Mouse (Mus musculus) induced T-regulatory cell, adult 2 months (primary cell): ENCODE results near the gene Sell.
"Not testable (repeated sequence)": the region's sequence is repeated elsewhere in the genome, so short reads cannot be mapped to it uniquely, and the experiment has no call there.

Source experiments
- DNase-seq: peaks from one replicate; pipeline ENCODE4 v3.0.0-alpha.2; 2012; ENCODE audit warnings: low read depth

The Sell gene

DNA sequence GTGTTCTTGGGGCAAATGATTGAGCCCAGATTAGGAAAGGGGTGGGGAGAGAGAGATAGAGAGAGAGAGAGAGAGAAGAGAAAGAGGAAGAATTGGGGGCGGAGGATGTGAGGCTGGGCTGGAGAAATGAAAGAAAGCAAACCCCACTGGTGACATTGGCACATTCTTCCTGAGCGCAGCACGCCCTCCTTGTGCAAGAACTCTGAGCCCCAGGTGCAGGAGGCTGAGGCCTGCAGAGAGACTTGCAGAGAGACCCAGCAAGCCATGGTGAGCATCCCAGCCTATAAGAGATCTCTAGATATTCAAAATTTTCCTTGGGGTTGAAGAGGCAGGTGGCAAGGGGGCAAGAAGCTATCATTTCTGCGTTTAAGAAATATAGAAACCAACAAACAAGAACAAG, at the start of gene Sell:
Sell (plus strand) TSS at position 58 of the 400 bp plus-strand sequence.
- DNase-seq, result peak; percentile 75

DNA sequence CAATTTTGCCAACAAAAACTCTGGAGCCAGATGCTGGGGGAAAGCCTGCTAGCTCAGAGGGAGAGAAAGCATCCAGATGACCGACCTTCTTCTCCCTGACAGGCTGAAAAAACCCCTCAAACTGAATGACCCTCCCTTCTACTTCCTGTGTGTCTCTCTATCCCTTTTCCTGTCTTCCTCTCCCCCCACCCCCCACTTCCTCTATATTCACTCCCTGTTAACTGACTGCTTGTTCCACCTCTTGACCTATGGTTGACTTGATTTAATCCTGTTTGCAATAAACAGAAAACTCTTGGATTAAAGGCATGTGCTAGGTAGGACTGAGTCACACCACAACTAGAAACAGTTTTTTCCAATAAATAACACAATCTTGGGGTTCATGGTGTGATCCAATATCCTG, 47.2 kb upstream of the Sell start:
- DNase-seq, result no peak

DNA sequence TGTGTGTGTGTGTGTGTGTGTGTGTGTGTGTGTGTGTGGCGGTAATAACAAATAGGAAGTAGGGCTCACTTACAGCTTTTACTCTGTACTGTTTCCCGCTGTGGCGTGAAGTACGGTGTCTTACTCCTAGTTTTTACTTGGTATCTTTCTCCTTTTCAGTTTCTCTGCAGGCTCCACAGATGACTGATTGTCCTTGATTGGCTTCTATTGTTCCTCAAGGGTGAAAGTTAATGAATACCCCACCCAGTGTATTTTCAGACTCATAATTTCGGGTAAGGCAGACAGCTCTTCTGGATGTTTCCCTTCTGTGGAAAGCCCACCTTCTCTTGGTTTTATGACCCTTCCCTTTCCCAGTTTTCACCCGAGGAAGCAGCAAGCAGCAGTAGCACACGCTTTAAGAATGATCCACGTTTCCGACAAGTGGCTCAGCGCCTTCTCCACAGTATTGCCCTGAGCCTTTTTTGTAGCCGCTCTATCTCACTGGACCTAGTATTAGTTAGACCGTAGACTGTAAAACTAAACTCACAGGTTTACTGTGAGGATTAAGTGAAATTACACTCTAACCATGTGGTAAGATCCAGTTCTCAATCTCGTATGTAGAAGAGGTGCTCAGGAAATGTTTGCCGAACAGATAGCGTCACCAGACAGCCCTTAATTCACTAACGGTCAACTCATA, 43.4 kb upstream of the Sell start:
- DNase-seq, result no peak

DNA sequence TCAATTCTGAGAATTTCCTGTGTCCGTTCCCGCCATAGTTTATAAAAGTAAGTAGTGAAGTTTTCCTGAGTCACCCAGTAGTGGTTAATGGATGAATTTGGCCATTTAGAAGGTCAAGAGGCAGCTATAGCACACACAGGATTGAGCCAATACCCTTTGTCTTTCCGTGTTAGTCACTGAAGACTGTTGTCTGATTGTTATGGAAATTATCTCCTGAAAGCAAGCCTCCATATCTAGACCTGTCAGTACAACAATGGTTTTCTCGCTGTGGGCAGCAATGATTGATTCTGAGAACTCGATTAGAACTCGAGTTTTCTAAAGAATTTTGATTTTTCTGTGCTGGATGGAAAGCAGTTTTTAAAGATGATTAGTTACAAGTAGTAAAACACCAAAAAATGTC, 42.0 kb upstream of the Sell start:
- no peak for DNase-seq

DNA sequence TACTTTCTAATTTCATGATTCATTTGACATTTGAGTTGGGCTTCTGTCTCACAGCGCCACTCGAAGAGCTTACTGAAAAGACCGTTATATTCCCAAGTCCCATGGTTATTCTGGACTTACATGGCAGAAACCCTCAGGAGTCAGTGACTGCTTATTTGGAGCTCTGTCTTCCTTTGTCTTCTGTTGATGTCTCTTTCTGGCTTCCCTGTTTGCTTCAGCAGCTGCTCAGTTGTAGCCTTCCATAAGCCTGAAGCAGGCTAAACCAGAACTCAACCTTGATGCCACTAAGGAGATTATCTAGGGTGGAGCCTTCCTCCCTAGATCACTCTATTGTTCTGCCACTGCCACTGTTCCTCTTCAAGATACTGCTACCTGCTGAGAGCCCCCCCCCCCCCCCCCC, 41.0 kb upstream of the Sell start:
- not testable (repeated sequence) for DNase-seq

DNA sequence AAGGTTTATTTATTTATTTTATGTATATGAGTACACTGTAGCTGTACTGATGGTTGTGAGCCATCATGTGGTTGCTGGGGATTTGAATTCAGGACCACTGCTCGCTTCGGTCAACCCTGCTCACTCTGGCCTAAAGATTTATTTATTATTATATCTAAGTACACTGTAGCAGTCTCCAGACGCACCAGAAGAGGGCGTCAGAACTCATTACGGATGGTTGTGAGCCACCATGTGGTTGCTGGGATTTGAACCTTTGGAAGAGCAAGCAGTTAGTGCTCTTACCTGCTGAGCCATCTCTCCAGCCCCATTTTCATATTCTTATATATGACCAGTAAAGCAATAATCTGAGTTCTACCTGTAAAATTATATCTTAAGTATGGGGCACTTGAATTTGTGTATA, 39.7 kb upstream of the Sell start:
- DNase-seq, result peak; percentile 31

DNA sequence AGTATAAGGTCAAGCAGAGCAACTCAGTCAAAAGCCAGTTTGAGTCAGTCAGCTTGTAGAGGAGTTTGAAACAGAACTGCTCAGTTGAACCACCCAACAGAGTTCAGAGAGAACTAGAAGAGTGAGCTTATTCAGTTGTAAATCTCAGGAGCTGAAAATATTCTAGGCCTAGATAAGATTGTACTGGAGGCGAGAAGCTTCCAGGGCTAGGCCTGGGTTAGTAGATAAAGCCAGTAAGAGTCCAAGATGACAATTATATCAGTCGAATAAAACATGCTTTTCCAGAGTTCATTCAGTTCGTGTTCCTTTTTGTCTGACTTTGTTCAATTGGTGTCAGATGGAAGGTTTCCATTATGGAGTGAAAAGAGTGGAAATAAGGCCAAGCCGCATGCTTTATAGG, 36.1 kb upstream of the Sell start:
- DNase-seq, result no peak

DNA sequence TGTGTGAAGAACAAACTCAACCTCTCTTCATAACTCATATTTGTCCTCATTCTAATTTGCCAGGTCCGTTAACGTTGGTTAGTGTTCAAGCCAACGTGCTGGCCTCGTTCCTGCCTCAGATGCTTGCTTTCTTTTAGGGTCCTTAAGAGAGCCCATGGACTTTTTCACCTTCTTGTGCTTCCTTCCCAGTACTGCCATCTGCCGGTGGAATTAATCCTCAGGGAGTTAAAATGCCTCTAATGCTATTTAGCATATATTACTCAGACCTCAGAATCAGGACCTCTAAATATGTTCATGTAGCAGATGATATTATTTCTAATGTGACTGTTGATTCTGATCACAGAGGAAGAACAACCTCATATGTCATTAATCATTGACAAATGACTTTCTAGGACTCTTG, 34.4 kb upstream of the Sell start:
- peak; percentile 37 for DNase-seq

DNA sequence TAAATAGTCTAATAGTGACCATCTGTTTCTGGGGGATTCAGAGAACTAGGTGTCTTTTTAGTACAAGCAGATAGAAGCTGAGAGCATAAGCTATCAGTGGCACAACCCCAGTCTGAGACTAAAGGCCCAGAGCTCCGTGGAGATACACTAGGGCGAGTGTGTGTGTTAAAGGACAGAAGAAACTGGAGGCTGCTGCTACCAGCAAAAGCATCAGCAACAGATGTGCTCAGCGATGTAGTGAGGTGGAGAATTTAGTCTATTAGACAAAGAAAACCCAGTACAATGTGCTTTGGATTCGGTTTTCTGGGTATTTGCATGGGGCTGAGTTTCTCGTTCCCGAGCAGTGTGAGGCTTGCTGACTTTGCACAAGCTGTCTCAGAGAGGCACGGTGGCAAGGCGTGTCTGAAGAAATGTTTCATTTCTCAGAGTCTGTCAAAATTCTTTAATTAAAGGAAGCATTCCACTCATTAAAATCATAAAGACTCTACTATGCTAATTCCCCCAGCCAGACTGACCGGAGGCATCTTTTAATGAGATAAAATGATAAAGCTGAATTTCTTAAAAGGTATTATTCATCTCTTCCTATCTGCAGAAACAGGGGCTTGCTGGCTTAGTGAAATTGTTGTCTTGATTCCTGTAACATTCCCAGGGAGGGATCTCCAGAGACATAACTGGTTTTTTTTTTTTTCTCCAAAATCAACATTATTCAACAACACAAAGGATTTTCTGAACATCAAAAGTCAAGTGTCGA, 21.2 kb upstream of the Sell start:
- no peak for DNase-seq

DNA sequence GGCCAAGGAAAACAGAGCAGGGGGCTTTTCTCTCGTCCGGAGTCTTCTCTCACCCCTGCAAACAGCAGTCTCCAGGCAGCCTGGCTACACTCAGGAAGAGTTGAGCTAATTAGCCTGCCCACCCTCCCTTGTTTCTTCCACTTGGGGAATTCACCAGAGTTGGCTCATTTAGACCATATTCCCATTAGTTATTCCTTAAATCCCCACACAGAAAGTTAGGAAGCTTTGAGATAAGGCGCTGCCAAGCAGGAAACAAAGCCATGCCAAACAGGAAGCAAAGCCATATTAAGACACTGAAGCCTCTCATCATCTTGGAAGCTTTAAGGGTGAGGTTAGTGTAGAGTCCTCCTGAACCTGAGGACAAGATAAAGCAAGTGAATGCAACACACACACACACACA, 18.2 kb upstream of the Sell start:
- no peak for DNase-seq

DNA sequence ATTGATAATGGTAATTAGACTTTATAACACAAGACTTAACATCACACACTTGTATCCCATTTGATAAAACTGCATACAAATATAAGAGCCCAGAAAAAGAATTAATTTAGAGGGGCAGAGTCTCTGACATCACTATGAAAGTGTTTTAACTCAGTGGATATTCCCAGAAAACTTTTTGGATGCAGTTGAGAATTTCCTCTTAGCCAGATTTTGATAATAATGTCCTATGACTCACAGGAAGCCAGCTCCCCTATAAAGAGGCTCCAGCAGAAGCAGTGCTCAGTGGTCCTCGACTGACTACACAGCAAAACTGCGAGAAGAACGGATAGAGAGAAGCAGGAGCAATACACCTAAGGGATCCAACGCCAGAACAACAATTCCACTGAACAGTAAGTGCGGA, 13.8 kb upstream of the Sell start, which contains the start of gene Sele:
Sele (plus strand) TSS at position 301 of the 400 bp plus-strand sequence.
- DNase-seq, result no peak

DNA sequence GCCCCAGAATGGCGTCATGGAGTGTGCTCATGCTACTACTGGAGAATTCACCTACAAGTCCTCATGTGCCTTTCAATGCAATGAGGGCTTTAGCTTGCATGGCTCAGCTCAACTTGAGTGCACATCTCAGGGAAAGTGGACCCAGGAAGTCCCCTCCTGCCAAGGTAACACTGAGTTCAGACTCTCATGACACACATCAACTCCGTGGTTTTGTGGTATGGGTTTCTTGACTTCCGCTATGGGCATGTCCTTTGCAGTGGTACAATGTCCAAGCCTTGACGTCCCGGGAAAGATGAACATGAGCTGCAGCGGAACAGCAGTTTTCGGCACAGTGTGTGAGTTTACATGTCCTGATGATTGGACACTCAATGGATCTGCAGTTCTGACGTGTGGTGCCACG, 8.2 kb upstream of the Sell start:
- peak; percentile 47 for DNase-seq

DNA sequence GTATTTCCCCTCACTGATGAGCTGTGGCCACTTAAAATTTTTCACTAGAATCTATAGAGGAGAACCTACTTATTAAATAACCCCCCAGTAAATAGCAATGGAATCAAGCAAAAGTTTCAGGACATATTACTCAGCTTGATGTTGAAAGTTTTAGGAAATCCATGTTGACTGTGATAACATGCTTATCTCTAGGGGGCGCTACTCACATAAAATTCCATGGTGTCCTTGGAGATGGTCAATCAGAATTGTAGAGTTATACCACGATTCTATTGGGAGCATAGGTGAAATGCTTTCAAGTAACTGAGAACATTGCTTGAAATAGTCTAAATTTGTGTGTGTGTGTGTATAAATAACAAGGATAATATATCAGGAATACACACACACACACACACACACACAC, 7.0 kb upstream of the Sell start:
- peak; percentile 65 for DNase-seq

DNA sequence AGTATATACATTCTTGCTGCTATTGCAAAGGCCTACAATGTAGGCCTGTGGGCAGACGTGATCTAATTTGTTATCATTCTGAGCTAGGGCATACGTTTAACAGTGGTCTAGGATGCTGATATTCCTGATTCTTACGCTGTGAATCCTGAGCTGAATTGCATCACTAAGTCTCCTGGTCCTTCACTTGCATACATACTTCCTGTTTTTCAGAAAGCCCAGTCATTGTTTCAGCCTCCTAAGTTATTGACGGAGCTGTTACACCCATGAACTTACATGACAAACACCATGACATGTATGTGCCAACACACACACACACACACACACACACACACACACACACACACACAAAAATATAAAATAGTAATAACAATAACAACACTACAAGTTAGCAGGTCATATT, 1.7 kb upstream of the Sell start:
- no peak for DNase-seq

DNA sequence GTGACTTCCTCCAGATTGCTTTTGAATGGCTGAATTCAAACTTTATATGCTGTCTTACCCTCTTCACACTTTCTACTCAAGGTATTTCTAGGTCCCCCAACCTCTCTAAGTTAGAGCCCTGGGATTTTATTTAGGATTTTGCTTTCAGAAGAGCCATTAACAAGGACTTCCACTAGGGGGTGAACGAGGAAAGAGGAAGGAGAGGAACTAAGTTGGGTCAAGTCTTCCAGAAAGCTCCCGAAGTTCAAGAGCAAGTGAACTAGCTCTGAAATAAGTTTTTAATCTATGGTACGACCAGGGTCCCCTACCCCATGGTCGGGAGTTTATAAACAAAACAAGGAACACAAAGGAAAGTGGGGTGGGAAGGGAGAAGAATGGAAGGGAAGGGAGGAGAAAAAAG, 504 bp upstream of the Sell start:
- peak; percentile 83 for DNase-seq

DNA sequence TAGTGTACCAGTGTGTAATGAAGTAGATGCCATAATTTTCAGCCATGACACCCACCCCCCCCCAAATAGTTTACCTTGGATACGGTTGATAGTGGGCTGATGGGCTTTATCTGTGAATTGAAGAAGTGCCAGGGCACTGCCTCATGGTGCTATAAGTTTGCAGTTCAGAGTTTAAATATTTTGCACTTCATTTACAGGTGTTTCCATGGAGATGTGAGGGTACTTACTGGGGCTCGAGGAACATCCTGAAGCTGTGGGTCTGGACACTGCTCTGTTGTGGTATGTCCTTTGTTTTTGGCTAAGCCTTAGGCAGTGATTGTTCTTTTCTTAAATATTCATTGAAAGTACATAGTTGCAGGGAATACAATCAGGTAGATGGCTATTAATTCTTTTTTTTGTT, 1.1 kb downstream of the Sell start:
- DNase-seq, result peak; percentile 52

DNA sequence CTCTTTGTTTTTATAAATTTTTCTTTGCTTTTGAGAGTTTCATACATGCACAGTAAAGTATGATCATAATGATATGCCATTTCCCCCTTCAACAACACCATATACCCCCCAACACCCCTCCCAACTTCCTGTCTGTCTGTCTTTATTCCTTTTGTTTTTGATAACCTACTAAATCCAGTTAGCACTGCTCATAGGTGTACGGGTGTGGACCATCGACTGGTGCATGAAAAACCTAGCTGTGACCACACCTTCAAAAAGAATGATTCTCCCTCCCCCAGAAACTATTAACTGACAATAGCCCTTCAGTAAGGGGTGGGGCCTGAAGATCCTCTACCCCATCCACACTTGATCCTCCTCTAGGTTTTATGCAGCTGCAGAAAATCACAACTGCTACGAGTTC, 2.0 kb downstream of the Sell start:
- DNase-seq, result peak; percentile 67

DNA sequence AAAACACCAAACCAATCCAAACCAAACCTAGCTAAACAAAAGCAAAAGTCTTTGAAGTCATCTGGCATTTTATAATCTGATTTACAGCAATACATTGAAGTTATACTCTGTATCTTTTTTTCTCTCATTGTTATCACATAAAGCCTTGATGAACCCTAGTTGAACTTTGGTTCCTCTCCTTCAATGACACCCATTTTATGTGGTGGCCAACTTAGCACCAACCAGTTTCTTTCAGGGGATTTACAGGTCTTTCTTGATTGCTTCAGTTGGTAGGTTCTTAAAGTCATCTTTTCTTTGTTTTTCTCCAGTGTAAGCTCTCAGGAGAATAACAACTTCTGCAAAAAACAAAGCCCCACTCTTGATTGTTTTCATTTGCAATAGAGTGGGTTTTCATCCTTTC, 7.5 kb downstream of the Sell start:
- DNase-seq, result peak; percentile 73

DNA sequence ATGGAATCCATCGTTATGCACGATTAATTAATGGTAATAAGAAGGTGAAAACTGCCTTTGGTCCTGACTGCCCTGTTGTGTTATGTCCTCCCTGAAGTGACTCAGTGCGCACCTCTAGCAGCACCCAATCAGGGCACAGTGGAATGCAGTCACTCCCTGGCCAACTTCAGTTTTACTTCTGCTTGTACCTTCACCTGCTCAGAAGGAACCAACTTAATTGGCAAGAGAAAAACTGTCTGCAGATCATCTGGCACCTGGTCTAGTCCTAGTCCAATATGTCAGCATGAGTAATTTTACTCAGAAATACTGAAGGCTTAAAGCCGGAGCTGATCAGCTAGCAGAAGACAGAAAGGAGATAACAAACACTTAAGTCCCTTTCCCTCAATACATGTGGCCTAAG, 8.7 kb downstream of the Sell start:
- DNase-seq, result peak; percentile 53

DNA sequence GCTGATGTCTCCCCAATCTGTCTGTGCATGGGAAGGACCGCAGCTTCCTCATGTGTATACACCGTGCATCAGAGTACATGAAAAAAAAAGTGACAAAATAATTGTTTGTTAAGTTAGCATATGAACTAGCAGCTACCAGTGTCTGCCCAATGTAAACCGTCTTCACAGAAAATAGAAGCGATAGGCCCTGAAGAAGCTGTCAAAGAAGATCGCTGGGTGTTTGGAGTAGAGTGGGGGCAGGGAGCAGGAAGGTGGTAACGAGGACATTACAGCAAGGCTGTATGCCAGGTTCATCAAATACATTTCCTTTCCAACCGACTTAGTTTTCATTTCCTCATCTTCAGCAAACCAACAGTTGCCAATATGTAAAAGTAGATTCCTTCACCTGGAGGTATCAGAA, 9.3 kb downstream of the Sell start:
- peak; percentile 79 for DNase-seq

DNA sequence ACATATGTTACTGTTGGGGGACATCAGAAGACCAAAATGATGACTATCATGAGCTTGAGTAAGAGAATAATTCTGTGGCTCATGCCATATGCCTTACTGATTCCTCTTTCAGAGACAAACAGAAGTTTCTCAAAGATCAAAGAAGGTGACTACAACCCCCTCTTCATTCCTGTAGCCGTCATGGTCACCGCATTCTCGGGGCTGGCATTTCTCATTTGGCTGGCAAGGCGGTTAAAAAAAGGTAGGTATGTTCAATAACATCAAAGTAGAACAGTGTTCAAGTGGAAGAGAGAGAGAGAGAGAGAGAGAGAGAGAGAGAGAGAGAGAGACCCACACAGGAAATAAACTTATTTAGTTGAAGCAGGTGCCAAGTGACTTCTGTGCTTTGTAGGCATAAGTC, 10.2 kb downstream of the Sell start:
- DNase-seq, result peak; percentile 78

DNA sequence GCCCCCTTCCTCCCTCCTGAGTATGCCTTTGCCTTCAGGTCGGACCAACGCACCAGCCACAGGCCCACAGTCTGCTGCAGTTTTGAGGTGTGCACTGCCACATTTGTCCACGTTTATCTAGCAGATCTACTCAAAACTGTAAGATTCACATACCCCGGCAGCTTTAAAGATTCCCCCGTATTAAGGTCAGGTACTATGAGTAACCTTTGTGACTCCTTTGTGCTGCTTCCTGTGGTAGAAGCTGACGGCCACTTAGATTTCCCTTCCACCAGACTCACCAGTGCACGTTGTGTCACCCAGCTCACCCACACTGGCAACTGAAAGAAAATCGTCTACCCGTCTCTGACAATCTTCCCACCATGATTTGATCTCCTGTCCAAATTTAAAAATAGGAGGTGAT, 11.3 kb downstream of the Sell start:
- DNase-seq, result peak; percentile 83

DNA sequence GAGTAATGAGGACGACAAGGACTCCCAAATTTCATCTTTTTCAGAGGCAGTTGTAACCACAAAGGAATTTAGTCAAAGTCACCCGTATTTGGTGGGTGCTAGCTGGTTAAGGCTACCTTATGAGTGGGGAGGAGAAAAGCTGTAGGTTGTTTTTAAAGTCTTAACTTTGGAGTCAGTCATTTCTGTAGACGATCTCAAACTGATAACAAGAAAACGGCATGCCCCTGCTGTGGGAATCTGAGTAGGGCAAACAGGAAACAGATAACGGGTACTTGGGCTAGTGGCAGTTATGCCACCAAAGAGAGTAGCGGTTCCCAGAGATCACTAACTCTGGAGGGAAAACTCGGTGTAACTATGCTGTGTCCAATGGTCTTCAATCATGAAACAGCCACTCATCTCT, 12.0 kb downstream of the Sell start:
- peak; percentile 86 for DNase-seq

DNA sequence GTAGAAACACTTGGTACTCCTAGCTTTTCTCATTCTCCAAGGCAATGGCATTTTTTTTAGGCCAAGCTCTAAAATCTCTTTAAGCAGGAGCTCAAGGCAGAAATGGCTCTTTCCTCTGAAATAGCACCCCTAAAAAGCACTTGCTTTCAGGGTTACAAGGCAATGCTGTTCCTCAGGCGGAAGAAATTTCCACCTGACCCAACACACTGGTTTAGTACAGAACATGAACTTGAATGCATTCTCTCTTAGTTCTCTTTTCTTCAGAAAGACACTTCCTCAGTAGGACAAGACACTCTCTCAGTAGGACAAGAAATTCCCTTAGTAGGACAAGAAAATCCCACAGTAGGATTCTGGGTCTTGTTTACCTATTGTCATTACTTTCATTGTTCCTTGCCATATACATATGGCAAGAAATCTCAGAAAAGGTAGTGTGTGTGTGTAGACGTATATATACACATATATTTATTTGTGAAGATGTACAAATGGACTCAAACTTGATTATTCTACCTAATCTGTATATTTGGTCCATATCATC, 12.9 kb downstream of the Sell start:
- DNase-seq, result peak; percentile 51
